8 mouse cellular contexts compared by ENCODE assay signal in the genomic region with DNA sequence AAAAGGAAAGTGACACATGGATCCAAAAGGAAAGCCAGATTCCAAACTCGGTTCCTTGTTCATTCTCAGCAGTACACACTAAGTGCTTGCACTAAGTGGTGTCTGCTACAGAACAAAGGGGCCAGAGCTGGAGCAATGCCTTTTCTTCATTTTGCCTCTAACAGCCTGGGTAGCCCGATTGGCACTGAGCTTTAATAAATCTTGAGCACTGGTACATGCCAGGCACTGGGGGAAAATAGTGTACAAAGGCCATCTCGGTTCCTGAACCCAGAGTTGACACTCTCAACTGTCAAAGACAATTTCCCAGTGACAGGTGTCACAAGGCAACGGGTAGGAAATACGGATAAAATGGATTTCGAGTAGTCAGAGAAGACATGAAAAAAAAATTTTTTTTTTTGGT. TPM values are rescaled to one million over a fixed set of nuclear protein-coding genes. Genes with fewer than 3 reads are reported as not detected.
A peak's percentile ranks its signal among the peaks of the same experiment; 100 is the strongest.
DNase-seq lines count a peak whose midpoint lies in the region; ATAC-seq and TF ChIP-seq lines count a peak whose summit lies in the region.

No protein-coding gene starts in this region.

- peaks cover 11% of the 10 kb centered on the region for H3K4me1 ChIP-seq in lung, embryonic 16.5 days (replicated peaks; ENCODE audit: control insufficient read depth, insufficient read depth, low read length)
- H3K4me1 ChIP-seq in lung, adult 2 months (ENCODE audit: control insufficient read depth, insufficient read depth, low read length), result peaks cover 4% of the 10 kb centered on the region; the same call in 1 of the 2 replicates
- H3K4me1 ChIP-seq in heart, embryonic 16.5 days (ENCODE audit: control insufficient read depth, insufficient read depth, low read length), result peaks cover 18% of the 10 kb centered on the region
- H3K4me1 ChIP-seq in neural tube, embryonic 13.5 days (replicated peaks), result peaks cover 34% of the 10 kb centered on the region

- H3K9me3 ChIP-seq in lung, embryonic 16.5 days (ENCODE audit: control insufficient read depth, low read length), result no peaks in the 10 kb centered on the region
- H3K9me3 ChIP-seq in heart, embryonic 16.5 days (replicated peaks; ENCODE audit: control insufficient read depth, low read length), result no peaks in the 10 kb centered on the region
- H3K9me3 ChIP-seq in neural tube, embryonic 13.5 days, result no peaks in the 10 kb centered on the region

- H3K4me2 ChIP-seq in lung, embryonic 16.5 days (ENCODE audit: low read depth, low read length), result peak overlapping the region; percentile 83
- H3K4me2 ChIP-seq in heart, embryonic 16.5 days (ENCODE audit: low read depth, low read length), result peak overlapping the region; percentile 85
- peak overlapping the region; percentile 60 for H3K4me2 ChIP-seq in neural tube, embryonic 13.5 days

- no peak for TF ChIP-seq CTCF in lung, adult 2 months (IDR thresholded peaks at IDR 0.05; ENCODE audit: insufficient read depth, low read length)
- no peak for TF ChIP-seq CTCF in brain, embryonic 14.5 days (IDR thresholded peaks at IDR 0.05; ENCODE audit: borderline replicate concordance, extremely low read depth, insufficient read depth, insufficient read length)

- H3K27ac ChIP-seq in lung, embryonic 16.5 days (ENCODE audit: low read length), result no peak overlapping the region; the same call in 1 of the 2 replicates
- H3K27ac ChIP-seq in heart, embryonic 16.5 days (ENCODE audit: low read length), result peak overlapping the region; percentile 91
- H3K27ac ChIP-seq in neural tube, embryonic 13.5 days (replicated peaks), result peak overlapping the region; percentile 93

- peak overlapping the region; percentile 98 for H3K4me3 ChIP-seq in lung, embryonic 16.5 days (ENCODE audit: low read length)
- H3K4me3 ChIP-seq in lung, adult 2 months (replicated peaks; ENCODE audit: extremely low read depth, low read depth, low read length), result no peak overlapping the region
- H3K4me3 ChIP-seq in heart, embryonic 16.5 days (ENCODE audit: low read length), result peak overlapping the region; percentile 99
- peak overlapping the region; percentile 81 for H3K4me3 ChIP-seq in neural tube, embryonic 13.5 days

- no peak for ATAC-seq in lung, embryonic 16.5 days (ENCODE audit: low read depth)
- ATAC-seq in heart, embryonic 16.5 days (replicated peaks; ENCODE audit: extremely low read depth, insufficient read depth, low FRiP score), result no peak
- ATAC-seq in neural tube, embryonic 13.5 days (ENCODE audit: low read depth), result no peak

- DNase-seq in lung, adult 2 months, result no peak
- peak; percentile 20 for DNase-seq in brain, embryonic 14.5 days (ENCODE audit: low read depth)
- peak; percentile 40 to 49 for DNase-seq in kidney, postnatal 36 days
- DNase-seq in urinary bladder, adult 18-20 months (ENCODE audit: low spot score in 2 of 2), result no peak
- DNase-seq in right cerebral cortex, postnatal 36 days (ENCODE audit: low spot score in 2 of 2), result no peak

- peaks cover 8% of the 10 kb centered on the region for H3K36me3 ChIP-seq in lung, embryonic 16.5 days (ENCODE audit: control insufficient read depth, insufficient read depth, low read length)
- peaks cover 11% of the 10 kb centered on the region for H3K36me3 ChIP-seq in heart, embryonic 16.5 days (ENCODE audit: control insufficient read depth, insufficient read depth)
- H3K36me3 ChIP-seq in neural tube, embryonic 13.5 days, result peaks cover 11% of the 10 kb centered on the region

- no peaks in the 10 kb centered on the region for H3K27me3 ChIP-seq in lung, embryonic 16.5 days (ENCODE audit: control insufficient read depth, insufficient read depth, low read depth, low read length)
- H3K27me3 ChIP-seq in heart, embryonic 16.5 days (ENCODE audit: control insufficient read depth, insufficient read depth, low read length), result no peaks in the 10 kb centered on the region
- H3K27me3 ChIP-seq in neural tube, embryonic 13.5 days, result no peaks in the 10 kb centered on the region

- 44% methylated on average over 6 of the region's 6 CpGs for WGBS in lung, embryonic 16.5 days
- 54% methylated on average over 6 of the region's 6 CpGs for WGBS in lung, adult 2 months
- 43% methylated on average over 6 of the region's 6 CpGs for WGBS in heart, embryonic 16.5 days
- WGBS in neural tube, embryonic 13.5 days, result 46% methylated on average over 6 of the region's 6 CpGs

- H3K9ac ChIP-seq in lung, embryonic 16.5 days (ENCODE audit: low read length), result peak overlapping the region; percentile 78
- peak overlapping the region; percentile 76 for H3K9ac ChIP-seq in heart, embryonic 16.5 days (ENCODE audit: low read length)
- H3K9ac ChIP-seq in neural tube, embryonic 13.5 days, result peak overlapping the region; percentile 85

- no peak for TF ChIP-seq POLR2A in lung, adult 2 months (IDR thresholded peaks at IDR 0.05; ENCODE audit: borderline replicate concordance, extremely low read depth, low read depth, low read length)
- TF ChIP-seq POLR2A in brain, embryonic 14.5 days (IDR thresholded peaks at IDR 0.05; ENCODE audit: borderline replicate concordance, extremely low read depth, insufficient read depth, insufficient read length, poor library complexity, severe bottlenecking), result no peak

RNA-seq across cellular contexts. Expression of a gene that starts 0.8 kb away (rescaled TPM):
- polyA plus RNA-seq in lung, embryonic 16.5 days (2015; fragmentation: Nextera tagmentation; extraction: Ambion mirVana), result 198 and 199 TPM in 2 replicates
- polyA plus RNA-seq in lung, adult 2 months (2012; rRNA removed), result 35.0 and 69.1 TPM in 2 replicates
- polyA plus RNA-seq in brain, embryonic 14.5 days (2012; rRNA removed), result 145 and 167 TPM in 2 replicates
- polyA plus RNA-seq in heart, embryonic 16.5 days (2015; fragmentation: Nextera tagmentation; extraction: Ambion mirVana), result 259 and 270 TPM in 2 replicates
- polyA plus RNA-seq in neural tube, embryonic 13.5 days (2015; fragmentation: Nextera tagmentation; extraction: Ambion mirVana), result 257 and 263 TPM in 2 replicates

RNA-seq across cellular contexts. Expression of a gene that starts 39.5 kb away (rescaled TPM):
- 2.9 and 3.0 TPM in 2 replicates for polyA plus RNA-seq in lung, embryonic 16.5 days (2015; fragmentation: Nextera tagmentation; extraction: Ambion mirVana)
- polyA plus RNA-seq in lung, adult 2 months (2012; rRNA removed), result 4.9 and 6.6 TPM in 2 replicates
- 165 and 182 TPM in 2 replicates for polyA plus RNA-seq in brain, embryonic 14.5 days (2012; rRNA removed)
- 10.8 and 11.2 TPM in 2 replicates for polyA plus RNA-seq in heart, embryonic 16.5 days (2015; fragmentation: Nextera tagmentation; extraction: Ambion mirVana)
- 94.0 and 113 TPM in 2 replicates for polyA plus RNA-seq in neural tube, embryonic 13.5 days (2015; fragmentation: Nextera tagmentation; extraction: Ambion mirVana)

RNA-seq across cellular contexts. Expression of a gene that starts 58.4 kb away (rescaled TPM):
- polyA plus RNA-seq in lung, embryonic 16.5 days (2015; fragmentation: Nextera tagmentation; extraction: Ambion mirVana), result 36.5 and 37.0 TPM in 2 replicates
- polyA plus RNA-seq in lung, adult 2 months (2012; rRNA removed), result 10.4 and 15.6 TPM in 2 replicates
- polyA plus RNA-seq in brain, embryonic 14.5 days (2012; rRNA removed), result 42.3 and 44.8 TPM in 2 replicates
- 27.8 and 29.1 TPM in 2 replicates for polyA plus RNA-seq in heart, embryonic 16.5 days (2015; fragmentation: Nextera tagmentation; extraction: Ambion mirVana)
- 51.2 and 51.6 TPM in 2 replicates for polyA plus RNA-seq in neural tube, embryonic 13.5 days (2015; fragmentation: Nextera tagmentation; extraction: Ambion mirVana)

RNA-seq across cellular contexts. Expression of a gene that starts 58.5 kb away (rescaled TPM):
- polyA plus RNA-seq in lung, embryonic 16.5 days (2015; fragmentation: Nextera tagmentation; extraction: Ambion mirVana), result 201 and 203 TPM in 2 replicates
- polyA plus RNA-seq in lung, adult 2 months (2012; rRNA removed), result 70.9 and 115 TPM in 2 replicates
- 144 and 185 TPM in 2 replicates for polyA plus RNA-seq in brain, embryonic 14.5 days (2012; rRNA removed)
- polyA plus RNA-seq in heart, embryonic 16.5 days (2015; fragmentation: Nextera tagmentation; extraction: Ambion mirVana), result 414 and 420 TPM in 2 replicates
- 211 and 216 TPM in 2 replicates for polyA plus RNA-seq in neural tube, embryonic 13.5 days (2015; fragmentation: Nextera tagmentation; extraction: Ambion mirVana)

Comparison
In these comparisons a context has a peak if more than half of its experiments do, and no peak if none do; other contexts are left out.
1. DNase-seq: peak in brain, embryonic 14.5 days (single experiment) and kidney, postnatal 36 days (2 of 2); none in lung, adult 2 months (single experiment), urinary bladder, adult 18-20 months (0 of 2) and right cerebral cortex, postnatal 36 days (0 of 2).
2. Peak in every context shown above with its lines, with median percentiles within 50 percentile points of each other: H3K4me2 ChIP-seq and H3K9ac ChIP-seq.